Mouse (Mus musculus): ENCODE data around the gene Wdfy2.

Gene Wdfy2

GRCm38 (mm10) chr14:62845011-62845840 lies 7.7 kb downstream of the Wdfy2 start:
- no peak for DNase-seq

- no peak for DNase-seq
Measured at GRCm38 (mm10) chr14:62850980-62851379, 13.5 kb downstream of the Wdfy2 start.

DNA sequence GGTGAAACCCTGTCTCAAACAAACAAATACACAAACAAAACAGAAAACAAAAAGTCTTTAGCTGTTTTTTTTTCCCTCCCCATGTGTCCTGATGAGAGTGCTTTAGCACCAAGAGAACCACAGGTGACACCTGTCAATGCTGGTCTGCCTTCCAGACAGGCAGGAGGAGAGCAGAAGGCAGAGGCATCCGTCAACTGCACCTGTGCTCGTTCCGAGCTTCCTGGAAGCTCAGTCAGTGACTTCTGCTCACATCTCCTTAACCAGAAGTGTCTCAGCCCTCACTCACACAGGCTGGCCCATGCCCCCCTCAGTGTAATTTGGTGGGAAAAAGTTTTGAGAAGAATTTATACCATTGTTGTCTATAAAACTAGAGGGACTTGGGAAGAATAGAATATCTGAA lies 15.4 kb downstream of the Wdfy2 start:
- peak; percentile 50 for DNase-seq

GRCm38 (mm10) chr14:62855077-62855835 lies 17.8 kb downstream of the Wdfy2 start:
- no peak for DNase-seq

DNA sequence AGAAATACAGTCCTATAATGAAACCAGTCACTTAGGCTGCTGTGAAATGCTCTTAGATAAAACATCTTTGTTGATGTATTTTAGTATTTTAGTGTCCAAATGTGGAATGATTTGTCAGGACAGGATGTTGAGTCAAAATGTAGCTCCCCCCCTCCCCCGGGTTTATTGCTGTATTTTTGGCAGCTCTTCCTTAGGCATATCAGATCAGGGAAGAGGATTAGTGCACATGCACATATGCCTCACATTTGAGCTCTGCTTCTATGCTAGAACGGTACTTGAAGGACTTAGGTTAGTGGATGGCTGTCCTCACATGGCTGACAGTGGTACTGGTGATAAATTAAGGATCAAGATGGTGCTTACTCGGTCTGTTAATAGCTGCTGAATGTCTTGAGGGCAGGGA lies 18.4 kb downstream of the Wdfy2 start:
- DNase-seq = no peak

DNA sequence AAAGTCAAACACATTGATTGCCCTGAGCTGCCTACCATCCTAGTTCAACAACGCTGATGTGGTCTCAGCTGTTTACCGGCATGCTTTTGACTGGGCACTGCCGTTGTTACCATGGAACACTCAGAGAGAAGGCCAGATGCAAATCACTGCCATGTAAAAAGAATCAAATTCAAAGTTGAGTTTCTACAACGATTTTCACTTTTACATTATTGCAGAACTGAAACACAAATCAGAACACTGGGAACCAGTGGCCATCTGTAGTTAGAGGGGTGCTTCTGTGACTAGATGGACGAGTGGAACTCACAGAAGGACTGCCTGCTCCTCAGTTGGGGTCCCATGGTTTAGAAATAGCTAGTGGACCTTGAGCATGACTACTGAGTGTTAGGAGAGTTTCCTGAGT lies 19.0 kb downstream of the Wdfy2 start:
- no peak for DNase-seq

GRCm38 (mm10) chr14:62857879-62858278 lies 20.4 kb downstream of the Wdfy2 start:
- no peak for DNase-seq

DNA sequence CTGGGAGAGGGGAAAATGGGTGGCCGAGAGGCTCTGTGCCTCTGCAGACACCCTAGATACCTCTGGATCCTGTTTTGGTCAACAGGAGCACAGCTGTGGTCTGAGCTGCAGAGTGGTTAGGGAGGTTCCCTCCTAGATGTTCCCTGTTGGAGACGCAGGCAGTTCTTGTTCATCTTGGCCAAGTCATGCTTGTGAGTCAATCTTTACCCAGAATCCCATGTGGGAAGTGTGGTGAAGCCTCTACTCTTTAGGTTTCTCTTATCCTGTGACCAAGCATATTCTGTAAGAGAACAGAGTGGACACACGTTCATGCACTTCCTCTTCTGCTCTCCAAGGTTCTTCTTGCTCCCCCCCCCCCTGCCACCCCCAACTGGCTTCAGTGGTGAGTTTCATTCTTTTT lies 20.8 kb downstream of the Wdfy2 start:
- no peak for DNase-seq

DNA sequence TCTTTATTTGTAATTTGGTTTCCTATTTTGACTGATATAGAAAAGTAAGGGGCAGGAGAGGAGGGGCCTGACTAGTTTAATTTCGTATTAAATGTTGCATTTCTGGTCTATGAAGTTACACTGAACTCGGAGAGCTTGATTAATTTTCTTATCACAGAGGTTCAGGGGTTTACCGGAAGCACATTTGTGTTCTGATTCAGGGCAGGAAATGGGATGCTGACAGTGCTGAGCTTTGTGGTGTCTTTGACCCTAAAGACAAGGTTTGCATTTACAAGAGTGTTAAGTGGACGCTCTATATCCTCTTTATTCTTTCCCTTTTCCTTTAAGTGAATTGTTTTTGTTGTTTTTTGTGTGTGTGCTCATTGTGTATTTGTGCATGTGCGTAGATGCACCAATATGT lies 25.1 kb downstream of the Wdfy2 start:
- no peak for DNase-seq

DNA sequence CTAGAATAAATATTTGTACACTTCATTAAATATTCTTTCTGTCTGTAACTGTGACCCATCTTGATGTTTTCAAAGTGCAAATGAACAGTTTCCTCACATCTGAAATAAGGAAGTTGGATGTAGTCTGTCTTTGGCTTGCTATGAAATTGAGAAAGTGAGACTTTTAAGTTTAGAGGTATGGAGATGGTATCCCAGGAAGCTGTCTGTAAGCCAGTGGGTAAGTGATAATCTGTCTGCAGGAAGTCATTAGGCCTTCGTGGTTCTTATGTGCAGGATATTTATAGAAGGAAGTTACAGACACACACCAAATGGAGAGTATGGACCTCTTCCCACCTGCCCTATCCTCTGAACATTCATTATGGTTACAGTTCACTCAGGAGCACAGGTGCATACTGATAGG lies 26.8 kb downstream of the Wdfy2 start:
- DNase-seq = no peak

DNA sequence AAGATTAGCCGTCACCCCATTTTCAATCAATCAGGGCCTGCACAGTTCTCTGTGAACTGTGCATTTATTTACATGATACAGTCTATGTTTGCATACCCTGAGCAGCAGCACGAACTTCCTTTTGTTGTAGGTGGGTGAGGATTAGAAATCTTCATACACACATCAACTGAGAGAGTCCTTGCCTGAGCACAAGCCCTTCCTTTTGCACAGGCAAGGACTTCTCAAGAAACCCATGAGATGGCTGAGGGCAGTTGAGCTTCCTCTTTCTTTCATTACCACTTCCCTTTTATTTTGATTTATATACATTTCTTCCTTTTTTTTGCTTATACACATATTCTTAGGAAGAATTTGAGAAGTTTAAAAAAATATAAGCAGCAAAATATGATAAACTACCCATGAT lies 27.9 kb downstream of the Wdfy2 start:
- no peak for DNase-seq

- DNase-seq = no peak
Measured at GRCm38 (mm10) chr14:62867069-62867468, 29.6 kb downstream of the Wdfy2 start.

DNA sequence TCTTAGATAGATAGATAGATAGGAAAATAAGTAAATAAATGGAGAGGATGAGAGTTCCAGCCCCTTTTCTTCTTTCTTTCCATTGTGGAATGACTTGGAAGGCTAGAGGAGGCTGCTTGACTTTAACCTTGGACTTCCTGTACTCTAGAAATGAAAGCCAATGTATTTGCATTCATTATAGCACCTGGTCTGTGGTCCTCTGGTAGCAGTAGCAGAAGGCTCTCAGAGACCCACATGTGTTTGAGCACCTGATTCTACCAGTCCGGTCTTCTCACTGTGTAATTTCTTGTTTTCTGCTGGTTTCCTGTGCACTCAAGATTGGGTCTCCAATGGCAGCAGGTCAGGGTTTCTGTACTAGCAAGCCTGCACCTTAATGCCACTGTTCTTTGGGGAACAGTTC lies 30.1 kb downstream of the Wdfy2 start:
- DNase-seq = no peak

GRCm38 (mm10) chr14:62868254-62868653 lies 30.8 kb downstream of the Wdfy2 start:
- DNase-seq = no peak

- DNase-seq = peak; percentile 71
Measured at GRCm38 (mm10) chr14:62870238-62870638, 32.8 kb downstream of the Wdfy2 start.

DNA sequence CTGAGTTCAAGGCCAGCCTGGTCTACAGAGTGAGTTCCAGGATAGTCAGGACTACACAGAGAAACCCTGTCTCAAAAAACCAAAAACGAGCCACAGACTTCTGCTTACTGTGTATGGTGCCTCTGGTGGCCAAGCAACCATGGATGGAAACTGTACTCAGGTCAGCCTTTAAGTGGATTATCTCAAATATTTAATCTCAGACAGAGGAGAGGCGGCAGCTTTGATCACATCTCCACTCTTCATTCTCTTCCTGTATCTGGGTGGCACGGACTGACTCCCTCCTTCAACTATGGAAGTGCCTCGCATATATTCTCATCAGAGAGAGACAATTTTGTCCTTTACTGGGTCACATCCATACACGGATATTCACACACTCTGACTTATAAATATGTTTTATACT lies 34.0 kb downstream of the Wdfy2 start:
- DNase-seq = no peak

DNA sequence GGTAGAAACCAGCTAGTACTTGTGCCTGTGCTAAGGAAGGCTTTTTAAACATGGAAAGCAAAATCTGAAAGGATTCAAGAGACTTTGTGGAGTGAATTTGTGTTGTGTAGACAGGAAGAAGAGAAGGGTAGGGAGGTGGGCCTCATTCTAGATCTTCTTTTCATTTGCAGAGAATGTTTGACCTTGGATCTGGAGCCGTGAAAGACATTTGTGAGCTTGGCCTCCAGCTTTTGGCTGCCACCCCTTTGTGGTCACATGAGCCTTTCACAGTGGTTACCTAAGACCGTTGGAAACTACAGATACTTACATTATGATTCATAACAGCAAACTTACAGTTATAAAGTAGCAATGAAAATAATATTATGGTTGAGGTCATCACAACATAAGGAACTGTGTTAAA lies 34.5 kb downstream of the Wdfy2 start:
- no peak for DNase-seq

- DNase-seq = no peak
Measured at GRCm38 (mm10) chr14:62873820-62874219, 36.3 kb downstream of the Wdfy2 start.

- DNase-seq = no peak
Measured at GRCm38 (mm10) chr14:62874348-62874747, 36.9 kb downstream of the Wdfy2 start.

DNA sequence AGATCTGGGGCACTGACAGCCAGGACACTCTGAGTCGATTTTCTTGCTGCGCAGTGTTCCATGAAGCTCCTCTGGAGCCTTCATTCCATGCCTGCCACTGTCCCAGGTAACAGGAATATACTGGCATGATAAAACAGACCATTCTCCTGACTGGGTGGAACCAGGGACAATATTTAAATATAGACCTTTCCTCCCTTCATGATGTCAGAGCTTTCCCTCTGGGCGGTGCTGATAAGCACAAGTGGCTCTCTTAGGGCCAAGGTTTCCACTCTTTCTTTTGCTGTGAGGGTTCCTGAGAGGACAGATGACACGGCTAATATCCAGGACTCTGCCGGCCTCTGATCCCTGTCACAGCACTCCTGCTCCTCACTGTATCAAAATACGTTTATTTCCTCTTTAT lies 40.6 kb downstream of the Wdfy2 start:
- DNase-seq = no peak

DNA sequence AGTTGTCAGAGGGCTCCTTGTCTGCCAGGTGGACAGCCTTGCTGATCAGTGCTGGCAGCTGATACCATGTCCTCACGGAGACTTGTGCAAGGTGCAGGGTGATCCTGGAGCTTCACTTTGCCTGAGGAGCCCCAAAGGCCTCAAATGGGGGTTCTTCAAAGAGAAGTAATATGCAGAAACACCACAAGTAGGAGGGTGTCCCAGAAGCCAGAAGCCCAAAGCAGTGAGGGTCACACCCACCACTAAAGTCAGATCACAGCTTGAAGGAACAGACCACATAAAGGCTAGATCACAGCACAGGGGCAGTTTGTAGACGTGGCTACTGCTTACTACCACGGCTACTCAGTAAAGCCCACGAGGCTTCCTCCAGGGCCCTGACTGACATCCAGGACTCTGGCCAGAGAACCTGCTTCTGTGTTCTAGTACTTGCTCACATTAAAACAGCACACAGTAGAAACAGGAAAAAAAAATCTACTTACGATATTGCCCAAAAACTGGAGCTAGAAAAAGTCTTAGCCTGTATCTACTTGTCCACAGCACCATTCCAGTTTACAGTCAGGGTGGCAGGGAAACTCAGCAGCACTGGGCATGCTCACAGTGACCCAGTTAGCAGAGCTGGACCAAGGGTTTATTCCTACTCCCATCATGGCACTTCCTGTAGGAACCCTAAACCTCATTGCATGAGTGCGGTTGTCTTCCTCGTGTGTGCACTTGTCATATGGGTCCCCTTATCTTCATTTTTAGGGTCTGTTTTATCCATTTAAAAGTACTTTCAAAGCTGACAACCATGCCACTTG lies 41.4 kb downstream of the Wdfy2 start:
- no peak for DNase-seq

DNA sequence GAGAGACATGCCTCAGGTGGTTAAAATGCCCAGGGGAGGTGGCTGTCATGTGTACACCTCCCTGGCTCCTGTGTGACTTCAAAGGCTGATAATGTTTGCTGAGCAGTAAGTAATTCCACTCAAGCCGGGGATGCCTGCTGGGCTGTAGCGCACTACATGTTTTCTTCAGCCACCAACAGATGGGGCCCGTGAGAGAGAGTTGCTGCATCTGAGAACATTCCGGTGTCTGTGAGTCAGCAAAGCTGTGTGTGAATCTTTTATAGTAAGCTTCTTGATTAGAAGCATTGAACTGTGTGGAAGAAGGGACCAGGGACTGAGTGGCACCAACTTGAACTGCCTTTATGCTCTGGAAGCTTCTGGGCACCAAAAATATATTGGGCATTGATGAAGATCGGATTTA lies 42.0 kb downstream of the Wdfy2 start:
- peak; percentile 87 for DNase-seq

- no peak for DNase-seq
Measured at GRCm38 (mm10) chr14:62880084-62880851, 42.8 kb downstream of the Wdfy2 start.

Measured in thymus, postnatal 4 days (tissue).